Mouse (Mus musculus): ENCODE measurements at regions not wholly inside any gene's neighbourhood (a gene's known extent, or its start where the extent isn't known, plus 50 kb on each side); places are given as distances from the start of the nearest gene placed in this dataset.
A peak's percentile ranks its signal among the peaks of the same experiment; 100 is the strongest.

DNA sequence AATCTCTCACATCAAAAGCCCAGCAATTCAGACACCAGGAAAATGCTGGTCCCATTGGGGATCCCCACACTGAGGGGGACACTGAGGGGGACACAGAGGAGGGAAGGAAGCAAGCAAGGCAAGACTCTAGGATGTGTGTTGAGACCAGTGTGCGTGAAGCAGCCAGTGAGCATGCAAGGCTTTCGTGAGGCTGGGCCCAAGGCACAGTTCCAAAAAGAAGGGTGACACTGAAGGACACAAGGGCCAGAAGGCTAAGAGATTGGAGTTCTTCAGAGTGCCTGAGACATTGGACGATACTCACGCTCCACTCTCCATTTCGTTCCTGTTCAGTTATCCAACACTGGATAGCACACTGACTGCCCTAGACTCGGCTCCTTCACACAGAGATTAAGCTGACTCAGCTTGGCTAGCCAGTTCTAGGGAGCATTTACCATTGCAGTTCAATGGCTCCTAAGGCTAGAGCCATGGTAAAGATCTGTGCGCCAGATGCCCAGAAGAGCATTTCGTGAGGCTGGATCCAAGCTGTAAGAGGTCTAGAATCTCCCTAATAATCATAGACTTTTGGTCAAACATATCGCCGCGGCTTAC, 150.1 kb downstream of the Zfp36l1 start:
- no peak for DNase-seq (ENCODE audit: low spot score)
- Histone ChIP-seq H3K9me3 (ENCODE audit: control insufficient read depth, low read length) (no peaks in the 10 kb centered on the region), H3K4me2 (replicated peaks; ENCODE audit: low read depth) (no peak overlapping the region), H3K4me1 (replicated peaks; ENCODE audit: control insufficient read depth, insufficient read depth) (peaks cover 7% of the 10 kb centered on the region), H3K4me3 (ENCODE audit: low read depth, low read length) (no peak overlapping the region), H3K27me3 (ENCODE audit: control insufficient read depth, insufficient read depth, low read length) (no peaks in the 10 kb centered on the region), H3K36me3 (ENCODE audit: control insufficient read depth, insufficient read depth, low read length) (no peaks in the 10 kb centered on the region), H3K27ac (replicated peaks) (peak overlapping the region; percentile 56; the same call in 1 of the 2 replicates), H3K9ac (ENCODE audit: low read length) (no peak overlapping the region)
- TF ChIP-seq CTCF (IDR thresholded peaks at IDR 0.05; ENCODE audit: low read depth), result no peak
- TF ChIP-seq EP300 (optimal IDR thresholded peaks at IDR 0.05), result no peak
- ATAC-seq (ENCODE audit: low FRiP score, low TSS enrichment), result no peak
- WGBS, result 93% methylated on average over 11 of the region's 11 CpGs

DNA sequence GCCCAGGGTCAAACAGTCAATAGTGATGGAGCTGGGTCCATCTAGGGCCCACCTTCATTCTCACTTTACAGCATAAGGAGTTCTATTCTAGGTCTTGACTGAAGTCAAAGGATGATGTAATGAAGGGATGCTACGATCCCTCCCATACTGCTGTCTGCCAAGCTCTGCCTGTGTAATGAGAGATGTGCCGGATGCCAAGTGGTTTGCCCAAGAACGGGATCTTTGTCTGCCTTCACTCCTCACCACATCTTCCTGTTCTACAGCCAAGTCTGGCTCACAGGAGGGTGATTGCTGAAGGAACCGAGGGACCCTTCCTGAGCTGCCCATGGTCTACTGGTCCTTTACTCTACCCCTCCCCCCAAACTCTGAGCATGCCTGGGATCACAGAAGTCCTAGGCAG, 150.9 kb downstream of the Zfp36l1 start:
- DNase-seq (ENCODE audit: low spot score), result no peak
- TF ChIP-seq EP300 (optimal IDR thresholded peaks at IDR 0.05) (no peak), CTCF (IDR thresholded peaks at IDR 0.05; ENCODE audit: low read depth) (no peak)
- ATAC-seq (ENCODE audit: low FRiP score, low TSS enrichment), result no peak
- Histone ChIP-seq H3K36me3 (ENCODE audit: control insufficient read depth, insufficient read depth, low read length) (no peaks in the 10 kb centered on the region), H3K4me3 (ENCODE audit: low read depth, low read length) (no peak overlapping the region), H3K27me3 (ENCODE audit: control insufficient read depth, insufficient read depth, low read length) (no peaks in the 10 kb centered on the region), H3K4me1 (replicated peaks; ENCODE audit: control insufficient read depth, insufficient read depth) (peaks cover 5% of the 10 kb centered on the region), H3K27ac (replicated peaks) (no peak overlapping the region), H3K9ac (ENCODE audit: low read length) (no peak overlapping the region), H3K9me3 (ENCODE audit: control insufficient read depth, low read length) (no peaks in the 10 kb centered on the region), H3K4me2 (replicated peaks; ENCODE audit: low read depth) (no peak overlapping the region)
- WGBS, result 80% methylated on average over 4 of the region's 4 CpGs

DNA sequence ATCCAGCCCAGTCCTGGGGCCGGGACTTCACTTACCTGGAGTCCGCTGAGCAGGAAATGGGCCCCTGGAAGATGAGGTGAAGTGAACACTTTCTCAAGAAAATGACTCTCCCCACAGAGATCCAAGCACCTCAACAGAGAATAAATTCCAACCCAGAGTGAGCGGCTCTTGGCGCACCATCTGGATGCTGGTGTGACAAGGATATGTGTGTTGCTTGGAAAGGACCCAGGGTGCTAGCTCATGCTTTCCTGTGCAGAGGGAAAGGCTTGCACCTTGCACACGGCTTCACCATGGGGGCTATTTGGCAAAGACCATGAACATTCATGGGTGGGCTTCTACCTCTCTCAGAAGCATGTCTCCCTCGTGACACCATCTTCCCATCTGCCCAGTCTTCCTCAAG, 151.7 kb downstream of the Zfp36l1 start:
- no peaks in the 10 kb centered on the region for H3K27me3 ChIP-seq (ENCODE audit: control insufficient read depth, insufficient read depth, low read length)
- no peak overlapping the region for H3K27ac ChIP-seq (replicated peaks)
- no peaks in the 10 kb centered on the region for H3K9me3 ChIP-seq (ENCODE audit: control insufficient read depth, low read length)
- no peaks in the 10 kb centered on the region for H3K36me3 ChIP-seq (ENCODE audit: control insufficient read depth, insufficient read depth, low read length)
- no peak for TF ChIP-seq CTCF (IDR thresholded peaks at IDR 0.05; ENCODE audit: low read depth)
- no peak for TF ChIP-seq EP300 (optimal IDR thresholded peaks at IDR 0.05)
- 88% methylated on average over 6 of the region's 6 CpGs for WGBS
- peaks cover 2% of the 10 kb centered on the region for H3K4me1 ChIP-seq (replicated peaks; ENCODE audit: control insufficient read depth, insufficient read depth)
- no peak overlapping the region for H3K4me3 ChIP-seq (ENCODE audit: low read depth, low read length)
- ATAC-seq (ENCODE audit: low FRiP score, low TSS enrichment) (no peak), DNase-seq (ENCODE audit: low spot score) (no peak)
- H3K4me2 ChIP-seq (replicated peaks; ENCODE audit: low read depth), result no peak overlapping the region
- H3K9ac ChIP-seq (ENCODE audit: low read length), result no peak overlapping the region

DNA sequence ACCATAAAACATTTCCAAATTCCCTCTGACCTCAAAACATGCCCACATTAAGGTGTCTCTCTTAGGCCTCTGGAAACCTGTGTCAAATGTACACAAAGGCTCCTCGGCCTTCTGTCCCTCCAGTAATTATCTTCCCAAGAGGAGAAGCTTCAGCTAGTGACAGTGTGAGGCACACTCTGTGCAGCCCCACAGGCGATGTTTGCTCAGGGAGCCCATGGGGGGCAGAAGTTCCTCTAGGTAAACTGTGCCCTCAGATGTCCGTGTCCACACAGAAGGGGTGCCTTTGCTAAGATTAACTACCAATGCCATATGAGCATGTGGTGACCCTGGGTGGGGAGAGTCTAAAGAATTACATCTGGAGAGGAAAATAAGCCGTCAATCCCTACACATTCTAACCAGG, 152.4 kb downstream of the Zfp36l1 start:
- WGBS, result 76% methylated on average over 4 of the region's 4 CpGs
- Histone ChIP-seq H3K4me2 (replicated peaks; ENCODE audit: low read depth) (no peak overlapping the region), H3K27me3 (ENCODE audit: control insufficient read depth, insufficient read depth, low read length) (no peaks in the 10 kb centered on the region), H3K4me3 (ENCODE audit: low read depth, low read length) (no peak overlapping the region), H3K36me3 (ENCODE audit: control insufficient read depth, insufficient read depth, low read length) (no peaks in the 10 kb centered on the region), H3K9ac (ENCODE audit: low read length) (no peak overlapping the region), H3K27ac (replicated peaks) (no peak overlapping the region), H3K9me3 (ENCODE audit: control insufficient read depth, low read length) (no peaks in the 10 kb centered on the region), H3K4me1 (replicated peaks; ENCODE audit: control insufficient read depth, insufficient read depth) (no peaks in the 10 kb centered on the region; the same call in 1 of the 2 replicates)
- no peak for TF ChIP-seq CTCF (IDR thresholded peaks at IDR 0.05; ENCODE audit: low read depth)
- TF ChIP-seq EP300 (optimal IDR thresholded peaks at IDR 0.05), result no peak
- DNase-seq (ENCODE audit: low spot score) (no peak), ATAC-seq (ENCODE audit: low FRiP score, low TSS enrichment) (no peak)

DNA sequence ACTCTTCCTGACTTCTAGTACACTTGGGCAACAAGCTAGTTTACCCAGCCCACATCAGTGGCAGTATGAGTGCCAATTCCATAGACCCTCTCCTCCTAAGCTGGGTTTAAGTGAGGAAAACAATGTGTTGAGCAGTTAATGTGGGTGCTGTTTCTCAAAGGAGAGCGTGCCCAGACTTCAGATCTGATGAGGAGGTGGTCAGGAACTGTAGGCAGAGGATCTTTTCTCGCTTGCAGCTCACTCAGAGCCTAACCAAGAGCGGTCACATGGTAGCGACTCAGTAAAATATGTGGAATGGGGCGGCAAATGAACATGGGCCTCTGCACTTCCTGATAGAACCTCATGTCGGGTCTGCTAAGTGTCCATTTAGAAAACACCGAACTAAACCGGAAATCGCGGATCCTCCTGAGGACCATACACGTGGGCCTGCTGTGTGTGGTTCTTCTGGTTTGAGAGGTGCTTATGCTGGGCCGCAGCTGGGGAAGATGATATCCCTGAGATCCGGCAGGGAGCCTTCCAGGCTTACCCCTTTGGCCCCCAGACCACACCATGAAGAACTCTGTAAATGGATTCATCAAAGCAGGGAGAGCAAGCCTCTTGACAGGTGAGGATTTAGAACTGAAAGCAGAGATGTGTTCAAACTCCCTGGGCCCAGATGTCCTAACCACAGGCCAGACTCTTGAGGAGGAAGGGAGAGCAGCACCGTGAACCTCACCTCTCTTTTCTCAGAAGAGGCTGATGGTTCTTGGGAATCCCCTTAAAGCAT, 153.1 kb downstream of the Zfp36l1 start:
- Histone ChIP-seq H3K27ac (replicated peaks) (no peak overlapping the region), H3K9ac (ENCODE audit: low read length) (no peak overlapping the region), H3K4me3 (ENCODE audit: low read depth, low read length) (no peak overlapping the region), H3K27me3 (ENCODE audit: control insufficient read depth, insufficient read depth, low read length) (no peaks in the 10 kb centered on the region), H3K4me1 (replicated peaks; ENCODE audit: control insufficient read depth, insufficient read depth) (no peaks in the 10 kb centered on the region), H3K36me3 (ENCODE audit: control insufficient read depth, insufficient read depth, low read length) (no peaks in the 10 kb centered on the region), H3K9me3 (ENCODE audit: control insufficient read depth, low read length) (no peaks in the 10 kb centered on the region), H3K4me2 (replicated peaks; ENCODE audit: low read depth) (no peak overlapping the region)
- 84% methylated on average over 14 of the region's 14 CpGs for WGBS
- no peak for ATAC-seq (ENCODE audit: low FRiP score, low TSS enrichment)
- TF ChIP-seq CTCF (IDR thresholded peaks at IDR 0.05; ENCODE audit: low read depth) (no peak), EP300 (optimal IDR thresholded peaks at IDR 0.05) (no peak)
- DNase-seq (ENCODE audit: low spot score), result no peak

DNA sequence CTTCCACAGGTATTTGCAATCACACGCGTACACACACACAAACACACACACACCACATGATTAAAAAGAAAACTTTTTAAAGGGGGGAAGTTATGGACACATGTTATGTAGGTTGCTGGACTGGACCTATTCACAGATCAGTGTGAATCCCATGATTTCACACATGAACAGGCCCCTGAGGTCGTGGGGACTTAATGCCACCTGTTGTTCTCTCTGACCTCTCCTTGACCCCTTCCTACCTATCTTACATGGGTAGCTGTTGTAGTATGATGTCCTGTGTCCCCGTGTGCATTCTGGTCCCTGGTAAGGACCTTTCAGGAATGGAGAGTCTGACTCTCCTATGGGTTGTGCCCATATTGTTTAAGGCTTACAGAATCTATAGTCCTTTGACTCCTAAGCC, 155.6 kb downstream of the Zfp36l1 start:
- DNase-seq (ENCODE audit: low spot score), result no peak
- Histone ChIP-seq H3K4me3 (ENCODE audit: low read depth, low read length) (no peak overlapping the region), H3K4me2 (replicated peaks; ENCODE audit: low read depth) (no peak overlapping the region), H3K9me3 (ENCODE audit: control insufficient read depth, low read length) (no peaks in the 10 kb centered on the region), H3K27me3 (ENCODE audit: control insufficient read depth, insufficient read depth, low read length) (no peaks in the 10 kb centered on the region), H3K4me1 (replicated peaks; ENCODE audit: control insufficient read depth, insufficient read depth) (no peaks in the 10 kb centered on the region), H3K9ac (ENCODE audit: low read length) (no peak overlapping the region), H3K27ac (replicated peaks) (no peak overlapping the region), H3K36me3 (ENCODE audit: control insufficient read depth, insufficient read depth, low read length) (no peaks in the 10 kb centered on the region)
- 86% methylated on average over 4 of the region's 4 CpGs for WGBS
- no peak for ATAC-seq (ENCODE audit: low FRiP score, low TSS enrichment)
- TF ChIP-seq EP300 (optimal IDR thresholded peaks at IDR 0.05) (no peak), CTCF (IDR thresholded peaks at IDR 0.05; ENCODE audit: low read depth) (no peak)

Measured in stomach, postnatal 0 days (tissue).